Comparison of ENCODE assay signal across 10 mouse cellular contexts in genomic region chr14:103088624-103089023, GRCm38 (mm10). TPM values are rescaled to one million over a fixed set of nuclear protein-coding genes. Genes with fewer than 3 reads are reported as not detected.
DNase-seq lines count a peak whose midpoint lies in the region; ATAC-seq and TF ChIP-seq lines count a peak whose summit lies in the region.
"Had no signal": no experiment of that assay in that cellular context is flagged by ENCODE, and none has a peak within 500 bp of the region (broad histone marks: within the 10 kb centered on the region; RNA-seq: fewer than 3 reads in every experiment).

No protein-coding gene starts in this region.

- WGBS in kidney, embryonic 16.5 days, result 78% methylated on average over 6 of the region's 6 CpGs
- 73% methylated on average over 6 of the region's 6 CpGs for WGBS in midbrain, embryonic 14.5 days

- 0 out of 2 replicates have a peak overlapping the region, but pooled peaks have one; percentile 9 for H3K27ac ChIP-seq in gastrocnemius, adult 2 months
- H3K27ac ChIP-seq in kidney, embryonic 16.5 days (ENCODE audit: low read length), result no peak overlapping the region
- H3K27ac ChIP-seq in midbrain, embryonic 14.5 days (replicated peaks; ENCODE audit: low read depth, low read length), result no peak overlapping the region

- peak; percentile 82 for TF ChIP-seq CTCF in gastrocnemius, adult 2 months (IDR thresholded peaks at IDR 0.05)

- H3K4me3 ChIP-seq in gastrocnemius, adult 2 months, result no peak overlapping the region
- no peak overlapping the region for H3K4me3 ChIP-seq in kidney, embryonic 16.5 days (ENCODE audit: low read length)
- no peak overlapping the region for H3K4me3 ChIP-seq in midbrain, embryonic 14.5 days (replicated peaks; ENCODE audit: low read depth, low read length)

- peak; percentile 31 for DNase-seq in gastrocnemius, adult 2 months
- no peak for DNase-seq in gastrocnemius, postnatal 25 days
- peak; percentile 75 for DNase-seq in 416B (ENCODE audit: low read depth)
- DNase-seq in T-cell, adult 2 months (ENCODE audit: low spot score), result peak; percentile 46
- DNase-seq in embryo, embryonic 10.5 days (ENCODE audit: low spot score), result peak; percentile 73
- peak; percentile 76 for DNase-seq in midbrain, embryonic 14.5 days
- DNase-seq in gastrocnemius, adult 8-10 months (ENCODE audit: low spot score in 2 of 2), result no peak

- 0 out of 2 replicates have a peak, but pooled peaks have one; percentile 59 for ATAC-seq in kidney, embryonic 16.5 days (ENCODE audit: low FRiP score, low TSS enrichment)
- ATAC-seq in midbrain, embryonic 14.5 days (ENCODE audit: low FRiP score, low TSS enrichment), result no peak

- peaks cover 49% of the 10 kb centered on the region for H3K36me3 ChIP-seq in kidney, embryonic 16.5 days (ENCODE audit: insufficient read depth, low read length)
- H3K36me3 ChIP-seq in midbrain, embryonic 14.5 days (ENCODE audit: control insufficient read depth, insufficient read depth, low read length), result peaks cover 64% of the 10 kb centered on the region

- no peak overlapping the region for H3K9ac ChIP-seq in kidney, embryonic 16.5 days (replicated peaks; ENCODE audit: low read length)
- no peak overlapping the region for H3K9ac ChIP-seq in midbrain, embryonic 14.5 days (replicated peaks; ENCODE audit: low read length)

- no peaks in the 10 kb centered on the region for H3K4me1 ChIP-seq in kidney, embryonic 16.5 days (ENCODE audit: insufficient read depth, low read length)
- H3K4me1 ChIP-seq in midbrain, embryonic 14.5 days (ENCODE audit: control insufficient read depth, insufficient read depth, low read length), result no peaks in the 10 kb centered on the region

- intact Hi-C loops in gastrocnemius, adult 2 months (cut with DNase I), result no loop called here

- H3K4me2 ChIP-seq in kidney, embryonic 16.5 days (replicated peaks; ENCODE audit: low read depth, low read length), result no peak overlapping the region
- H3K4me2 ChIP-seq in midbrain, embryonic 14.5 days (ENCODE audit: low read length), result no peak overlapping the region

- no peaks in the 10 kb centered on the region for H3K9me3 ChIP-seq in kidney, embryonic 16.5 days (ENCODE audit: low read length)
- no peaks in the 10 kb centered on the region for H3K9me3 ChIP-seq in midbrain, embryonic 14.5 days (ENCODE audit: control insufficient read depth, low read length)

- no peaks in the 10 kb centered on the region for H3K27me3 ChIP-seq in kidney, embryonic 16.5 days (ENCODE audit: insufficient read depth, low read length)
- no peaks in the 10 kb centered on the region for H3K27me3 ChIP-seq in midbrain, embryonic 14.5 days (ENCODE audit: control insufficient read depth, insufficient read depth, low read length)

RNA-seq across cellular contexts. Expression of gene Fbxl3, which starts 10.7 kb away (rescaled TPM):
- total RNA-seq in gastrocnemius, adult 2 months (2021), result 10 to 100 TPM; 54.1 to 54.3 TPM
- 10 to 100 TPM; 38.3 to 40.6 TPM for total RNA-seq in gastrocnemius, postnatal 25 days (2021)
- polyA plus RNA-seq in kidney, embryonic 16.5 days (2015; fragmentation: Nextera tagmentation; extraction: Ambion mirVana), result 22.0 and 23.5 TPM in 2 replicates
- polyA plus RNA-seq in midbrain, embryonic 14.5 days (2014; fragmentation: Nextera tagmentation; extraction: Ambion mirVana), result 30.4 and 36.2 TPM in 2 replicates
- 10 to 100 TPM; 45.5 to 56.2 (median 51.0) TPM for total RNA-seq in gastrocnemius, adult 8-10 months (2022)

RNA-seq across cellular contexts. Expression of gene Cln5, which starts 18.6 kb away (rescaled TPM):
- total RNA-seq in gastrocnemius, adult 2 months (2021), result 10 to 100 TPM; 12.6 to 14.4 TPM
- 10 to 100 TPM in 1 of 2 experiments, 1 to 10 TPM in 1; 8.7 to 10.6 TPM for total RNA-seq in gastrocnemius, postnatal 25 days (2021)
- 36.7 and 38.1 TPM in 2 replicates for polyA plus RNA-seq in kidney, embryonic 16.5 days (2015; fragmentation: Nextera tagmentation; extraction: Ambion mirVana)
- 9.0 and 13.3 TPM in 2 replicates for polyA plus RNA-seq in midbrain, embryonic 14.5 days (2014; fragmentation: Nextera tagmentation; extraction: Ambion mirVana)
- total RNA-seq in gastrocnemius, adult 8-10 months (2022), result 10 to 100 TPM; 11.1 to 12.4 (median 11.8) TPM

RNA-seq across cellular contexts. Expression of gene Acod1, which starts 41.8 kb away (rescaled TPM):
- not detected for total RNA-seq in gastrocnemius, adult 2 months (2021)
- total RNA-seq in gastrocnemius, postnatal 25 days (2021), result not detected
- not detected in 2 replicates for polyA plus RNA-seq in kidney, embryonic 16.5 days (2015; fragmentation: Nextera tagmentation; extraction: Ambion mirVana)
- 0.24 TPM in 1 of 2 replicates, not detected in the other for polyA plus RNA-seq in midbrain, embryonic 14.5 days (2014; fragmentation: Nextera tagmentation; extraction: Ambion mirVana)
- total RNA-seq in gastrocnemius, adult 8-10 months (2022), result not detected
- total RNA-seq: adrenal gland, adult 18-20 months had no signal
- polyA plus RNA-seq: stomach, embryonic 14.5 days had no signal

Comparison
In these comparisons a context has a peak if more than half of its experiments do, and no peak if none do; other contexts are left out.
1. DNase-seq: peak in gastrocnemius, adult 2 months (single experiment), 416B (single experiment), T-cell, adult 2 months (single experiment), embryo, embryonic 10.5 days (single experiment) and midbrain, embryonic 14.5 days (single experiment); none in gastrocnemius, postnatal 25 days (single experiment) and gastrocnemius, adult 8-10 months (0 of 2).